Mouse (Mus musculus) spleen, adult 18-20 months (tissue): Measurements from ENCODE around the gene Fam49a.
"Not testable (repeated sequence)": the region's sequence is repeated elsewhere in the genome, so short reads cannot be mapped to it uniquely, and the experiment has no call there.

Experiments
- DNase-seq, 2 experiments: peaks; one replicate each; pipeline ENCODE4 v3.0.0; 2022; ENCODE audit warnings: mixed read lengths in 2 of 2

The Fam49a gene

GRCm38 (mm10) chr12:12261987-12262971 lies at the start of gene Fam49a:
Gene Fam49a, plus strand, starts transcription at chr12:12262139.
- DNase-seq: peak; percentile 68 to 77

DNA sequence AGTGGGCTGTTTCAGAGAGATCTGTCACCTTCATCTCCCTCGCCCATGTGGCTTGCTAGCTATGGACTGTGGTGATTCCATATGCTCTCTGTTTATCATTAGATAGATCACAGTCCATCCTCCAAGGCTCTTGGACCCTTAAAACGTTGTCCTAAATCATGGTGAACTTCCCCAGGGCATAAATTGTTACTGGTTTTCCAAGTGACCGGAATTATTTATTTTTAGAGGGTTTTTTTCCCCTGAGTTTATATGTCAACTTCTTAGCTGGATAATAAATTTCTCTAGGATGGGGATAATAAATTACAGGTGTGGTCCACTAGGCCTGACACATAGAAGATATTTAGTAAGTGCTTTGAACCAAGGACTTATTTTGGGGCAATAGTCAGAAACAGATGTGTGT lies 48.4 kb upstream of the Fam49a start:
- DNase-seq: no peak

GRCm38 (mm10) chr12:12218947-12219346 lies 43.0 kb upstream of the Fam49a start:
- no peak for DNase-seq

GRCm38 (mm10) chr12:12220755-12221496 lies 41.0 kb upstream of the Fam49a start:
- no peak for DNase-seq

- DNase-seq: no peak
Observed at GRCm38 (mm10) chr12:12222585-12223290, 39.2 kb upstream of the Fam49a start.

GRCm38 (mm10) chr12:12223336-12223735 lies 38.6 kb upstream of the Fam49a start:
- DNase-seq: no peak

GRCm38 (mm10) chr12:12225706-12226105 lies 36.2 kb upstream of the Fam49a start:
- peak in 1 of 2 experiments; percentile 11 for DNase-seq

DNA sequence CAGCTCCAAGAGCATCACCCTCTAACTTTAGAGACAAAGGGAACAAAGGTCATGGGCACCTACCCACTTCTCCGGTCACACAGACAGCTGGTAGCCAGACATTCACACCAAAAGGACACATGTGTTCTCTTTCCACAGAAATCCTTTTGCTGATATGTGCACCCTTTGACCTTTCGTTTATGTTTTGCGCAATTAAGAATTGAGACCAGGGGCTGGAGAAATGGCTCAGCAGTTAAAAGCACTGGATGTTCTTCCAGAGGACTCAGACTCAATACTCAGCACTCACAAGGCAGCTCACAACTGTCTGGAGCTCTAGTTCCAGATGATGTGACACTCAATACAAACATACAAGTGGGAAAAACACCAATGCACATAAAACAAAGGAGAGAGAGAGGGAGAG lies 34.3 kb upstream of the Fam49a start:
- no peak for DNase-seq

DNA sequence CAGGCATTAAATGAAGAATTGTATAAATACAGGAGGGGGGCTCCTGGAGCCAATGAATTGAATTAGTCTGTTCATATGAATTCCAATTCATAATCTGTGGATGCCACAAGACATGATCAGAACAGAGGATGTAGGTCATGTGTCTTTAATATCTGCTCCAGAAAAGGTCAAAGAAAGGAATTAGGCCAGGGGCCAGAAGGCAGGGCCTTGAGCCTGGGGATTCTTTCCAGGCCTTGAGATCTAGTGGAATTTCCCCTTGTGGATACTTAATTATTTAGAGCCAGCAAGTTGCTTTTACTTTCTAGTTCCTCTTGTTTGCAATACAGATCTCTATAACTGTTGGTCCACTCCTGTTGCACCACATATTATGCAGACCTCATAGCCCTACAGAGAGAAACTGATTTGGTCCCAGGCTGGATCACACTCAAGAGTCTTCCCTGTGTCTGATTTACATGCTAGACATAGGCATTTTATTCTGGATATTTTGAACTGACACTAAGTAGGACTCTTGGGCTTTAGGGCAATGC lies 31.8 kb upstream of the Fam49a start:
- no peak for DNase-seq

GRCm38 (mm10) chr12:12232097-12232496 lies 29.8 kb upstream of the Fam49a start:
- DNase-seq: no peak

DNA sequence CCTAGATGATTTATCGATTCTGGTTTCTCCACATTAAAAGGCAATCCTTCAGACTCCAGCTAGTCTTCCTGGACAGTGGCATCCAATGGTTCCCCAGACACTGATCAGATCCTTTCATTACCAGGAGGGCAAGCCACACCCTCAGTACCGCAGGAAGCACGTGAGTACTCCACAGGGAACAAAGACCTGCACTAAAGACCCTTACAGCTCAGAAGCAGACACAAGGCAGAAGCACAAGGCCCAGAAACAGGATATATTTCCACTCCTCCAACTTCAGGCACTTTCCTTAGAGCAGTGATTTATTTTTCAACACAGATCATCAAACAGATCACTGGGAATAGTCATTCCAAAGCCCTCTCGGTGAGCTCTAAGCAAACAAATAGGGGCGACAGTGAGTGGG lies 25.0 kb upstream of the Fam49a start:
- DNase-seq: no peak

GRCm38 (mm10) chr12:12239502-12239901 lies 22.4 kb upstream of the Fam49a start:
- DNase-seq: no peak

GRCm38 (mm10) chr12:12243148-12243547 lies 18.8 kb upstream of the Fam49a start:
- no peak for DNase-seq

GRCm38 (mm10) chr12:12247023-12247422 lies 14.9 kb upstream of the Fam49a start:
- DNase-seq: not testable (repeated sequence)

- no peak for DNase-seq
Observed at GRCm38 (mm10) chr12:12249521-12249920, 12.4 kb upstream of the Fam49a start.

- DNase-seq: no peak
Observed at GRCm38 (mm10) chr12:12253526-12253925, 8.4 kb upstream of the Fam49a start.

- DNase-seq: no peak
Observed at GRCm38 (mm10) chr12:12254139-12254538, 7.8 kb upstream of the Fam49a start.

DNA sequence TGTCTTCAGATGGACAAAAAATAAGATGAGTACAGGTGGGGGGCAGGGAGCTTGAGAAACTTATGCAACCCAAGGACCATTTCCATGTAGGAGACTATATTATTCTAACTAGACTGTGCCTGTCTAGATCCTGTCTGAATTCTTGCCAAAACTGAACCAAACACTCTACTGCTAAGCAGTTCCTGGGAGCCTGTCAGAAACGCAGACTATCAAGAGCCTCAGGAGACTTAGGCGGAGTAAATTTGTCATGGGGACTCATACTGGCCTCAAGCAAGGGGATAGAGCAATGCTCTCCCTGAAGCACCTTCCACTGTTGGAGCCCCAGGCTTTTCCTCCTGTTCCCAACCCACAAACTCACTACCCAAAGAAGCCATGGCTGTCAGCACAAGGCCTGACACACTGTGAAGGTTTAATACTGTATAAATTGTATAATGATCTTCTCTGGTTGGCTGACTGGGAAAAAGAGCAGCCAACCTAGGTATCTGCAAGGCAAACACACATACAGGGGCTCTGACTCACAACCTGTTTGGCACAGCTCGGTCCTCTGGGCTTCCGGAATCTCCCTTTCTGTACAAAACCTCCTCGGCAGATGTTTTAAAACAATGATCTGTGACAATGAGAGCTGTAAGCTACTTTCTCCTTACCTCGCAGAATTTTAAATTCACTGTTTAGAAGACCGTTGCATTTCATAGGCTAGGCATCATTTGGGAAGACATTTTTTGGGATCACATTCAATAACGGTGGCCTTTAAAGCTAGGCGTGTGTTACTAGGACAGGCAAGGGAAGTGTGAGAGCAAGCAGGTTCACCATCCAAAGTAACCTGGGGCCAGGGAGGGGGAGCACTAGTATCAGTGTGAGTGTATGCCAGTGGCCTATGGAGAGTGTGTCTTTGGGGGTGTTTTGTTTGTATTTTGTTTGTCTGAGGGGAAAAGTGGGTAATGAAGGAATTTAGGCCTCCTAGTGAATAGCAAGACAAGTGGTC lies 669 bp upstream of the Fam49a start:
- no peak for DNase-seq

DNA sequence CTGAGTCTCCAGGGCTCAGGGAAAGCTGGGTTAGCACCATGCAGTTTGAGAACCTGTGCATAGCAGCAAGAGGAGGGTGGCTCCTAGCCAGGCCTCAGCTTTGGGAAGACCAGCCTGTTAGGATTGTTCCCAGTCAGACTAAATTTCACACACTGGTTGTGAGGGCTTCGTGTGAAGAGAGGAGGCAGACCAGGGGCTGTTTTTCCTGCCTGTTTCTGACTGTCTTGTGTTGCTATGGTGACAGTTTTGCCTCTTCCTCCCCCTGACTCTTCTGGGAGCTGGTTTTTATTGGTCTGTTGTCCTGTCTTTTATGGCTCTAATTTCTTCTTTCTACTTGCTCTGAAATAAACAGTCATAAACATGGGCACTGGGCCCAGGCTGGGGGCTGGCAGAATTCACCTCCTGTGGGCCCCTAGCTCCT lies 1.4 kb downstream of the Fam49a start:
- no peak for DNase-seq

- peak in 1 of 2 experiments; percentile 30 for DNase-seq
Observed at GRCm38 (mm10) chr12:12264151-12264550, 2.2 kb downstream of the Fam49a start.

GRCm38 (mm10) chr12:12266552-12266951 lies 4.6 kb downstream of the Fam49a start:
- DNase-seq: no peak
